Mouse (Mus musculus) T-helper 17 cell (primary cell): ENCODE results near the gene Ndufs5.

Experiments used
- in situ Hi-C, 2 experiments: fragments of 300-600 bp; cut with MboI, MseI; formaldehyde crosslinking; loops; 1 replicate in 1 of 2; 2 replicates in 1 of 2; pipeline ENCODE4 v1.15.1; 2025; ENCODE audit warnings: high pct_unique_total_duplicates in 2 of 2

The Ndufs5 gene

GRCm38 (mm10) chr4:123690311-123690710 is 27.7 kb downstream of the Ndufs5 start:
- in situ Hi-C loops = no loop called here

DNA sequence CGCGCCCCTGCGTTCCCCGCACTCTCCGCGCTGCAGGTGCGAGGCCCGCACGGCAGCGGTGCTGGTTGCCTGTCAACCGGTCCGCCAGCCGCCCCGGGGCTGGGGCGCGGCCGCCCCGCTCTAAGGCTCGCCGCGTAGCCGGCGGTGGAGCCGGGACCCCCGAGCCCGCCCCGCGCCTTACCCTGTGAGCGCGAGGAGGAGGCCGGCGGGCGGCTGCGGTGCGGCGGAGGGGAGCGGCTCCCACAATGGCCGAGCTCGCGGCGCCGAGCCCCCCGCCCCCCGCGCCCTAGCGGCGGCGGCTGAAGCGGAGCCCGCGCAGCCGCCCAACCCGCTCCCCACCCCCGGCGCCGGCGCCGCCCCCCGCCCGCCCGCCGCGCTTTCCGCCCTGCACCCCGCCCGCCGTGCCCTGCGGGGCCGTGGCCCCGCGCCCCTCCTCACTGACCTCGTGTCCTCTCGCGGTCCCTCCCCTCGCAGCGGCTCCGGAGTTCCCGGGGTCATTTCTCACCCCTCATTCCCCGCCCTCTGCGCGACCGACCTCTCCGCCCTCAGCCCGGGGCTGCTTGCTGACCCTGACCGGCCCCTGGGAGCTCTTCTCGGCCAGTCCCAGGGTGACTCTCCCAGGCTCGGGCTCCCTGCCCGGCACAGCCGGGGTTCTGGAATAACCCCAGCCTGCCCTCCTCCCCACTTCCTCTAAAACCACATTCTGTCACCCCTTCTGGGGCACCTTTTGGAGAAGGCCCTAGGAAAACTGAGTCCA is 30.8 kb downstream of the Ndufs5 start:
- in situ Hi-C loops = no loop called here

- in situ Hi-C loops = no loop called here
Measured at GRCm38 (mm10) chr4:123686368-123687024, 31.5 kb downstream of the Ndufs5 start.

GRCm38 (mm10) chr4:123685506-123686242 is 32.3 kb downstream of the Ndufs5 start:
- in situ Hi-C loops = no loop called here

DNA sequence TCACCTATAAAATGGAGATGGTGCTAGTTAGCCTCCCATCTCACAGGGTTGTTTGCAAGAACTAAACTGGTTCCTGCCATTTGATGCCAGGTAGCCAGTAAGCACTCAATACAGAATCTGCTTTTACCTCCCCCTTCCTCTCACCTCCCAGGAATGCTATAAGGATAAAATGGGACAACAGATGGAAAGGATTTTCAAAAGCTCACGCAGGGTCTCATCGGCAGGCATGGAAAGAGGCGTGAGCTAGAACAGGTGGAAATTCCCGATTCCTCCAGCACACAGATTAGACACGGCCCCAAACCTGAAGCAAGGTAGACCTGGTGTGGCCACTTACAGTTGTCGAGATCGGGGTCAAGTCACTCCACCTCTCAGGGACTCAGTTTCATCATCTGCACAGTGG is 33.0 kb downstream of the Ndufs5 start:
- in situ Hi-C loops = no loop called here

- in situ Hi-C loops = no loop called here
Measured at GRCm38 (mm10) chr4:123684260-123684659, 33.7 kb downstream of the Ndufs5 start, which contains the start of gene Macf1. Gene Macf1, minus strand, starts transcription at chr4:123684360.

GRCm38 (mm10) chr4:123682291-123682690 is 35.7 kb downstream of the Ndufs5 start:
- in situ Hi-C loops = no loop called here

GRCm38 (mm10) chr4:123680962-123681361 is 37.0 kb downstream of the Ndufs5 start:
- in situ Hi-C loops = no loop called here

DNA sequence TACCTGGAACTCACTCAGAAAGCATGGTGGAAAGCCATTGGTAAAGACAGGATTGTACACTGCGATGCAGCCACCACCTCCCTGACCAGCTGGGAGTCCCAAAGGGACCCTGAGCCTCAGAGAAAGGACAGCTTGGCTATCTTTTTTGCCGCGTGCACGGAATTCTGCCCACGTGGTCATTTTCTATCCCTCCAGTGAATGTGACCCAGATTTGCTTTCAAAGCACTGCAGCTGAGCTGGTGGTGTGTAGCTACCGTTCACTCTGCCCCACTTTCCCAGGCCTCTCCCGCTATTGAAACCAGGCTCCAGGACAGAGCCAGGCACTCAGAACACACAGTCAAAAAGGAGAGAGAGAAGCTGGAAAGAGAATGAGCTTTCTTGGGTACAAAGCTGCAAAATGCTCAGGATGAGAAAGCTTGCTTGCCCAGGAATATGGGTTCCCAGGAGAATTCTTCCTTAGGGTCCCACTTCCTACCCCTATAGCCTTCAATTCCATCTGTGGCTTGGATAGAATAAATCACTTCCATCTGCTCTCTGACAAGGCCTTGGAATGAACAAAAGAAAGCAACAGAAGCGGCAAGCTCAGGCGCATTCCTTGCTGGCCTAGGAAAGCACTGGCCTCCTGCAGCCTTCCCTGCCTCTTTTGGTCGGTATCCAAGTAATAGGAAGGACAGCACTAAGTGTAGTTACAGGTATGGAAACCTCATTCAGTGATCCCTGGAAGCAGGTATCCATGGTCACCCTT is 40.8 kb downstream of the Ndufs5 start:
- in situ Hi-C loops = loop anchor here in 1 of 2 experiments (10.0 kb wide), 1 partner anchor 142 kb away; no protein-coding TSS in a partner anchor

GRCm38 (mm10) chr4:123670598-123670997 is 47.4 kb downstream of the Ndufs5 start:
- in situ Hi-C loops = loop anchor here in 1 of 2 experiments (10.0 kb wide), 1 partner anchor 136 kb away; no protein-coding TSS in a partner anchor

GRCm38 (mm10) chr4:123669696-123670095 is 48.3 kb downstream of the Ndufs5 start:
- in situ Hi-C loops = loop anchor here in 1 of 2 experiments (10.0 kb wide), 1 partner anchor 135 kb away; no protein-coding TSS in a partner anchor

DNA sequence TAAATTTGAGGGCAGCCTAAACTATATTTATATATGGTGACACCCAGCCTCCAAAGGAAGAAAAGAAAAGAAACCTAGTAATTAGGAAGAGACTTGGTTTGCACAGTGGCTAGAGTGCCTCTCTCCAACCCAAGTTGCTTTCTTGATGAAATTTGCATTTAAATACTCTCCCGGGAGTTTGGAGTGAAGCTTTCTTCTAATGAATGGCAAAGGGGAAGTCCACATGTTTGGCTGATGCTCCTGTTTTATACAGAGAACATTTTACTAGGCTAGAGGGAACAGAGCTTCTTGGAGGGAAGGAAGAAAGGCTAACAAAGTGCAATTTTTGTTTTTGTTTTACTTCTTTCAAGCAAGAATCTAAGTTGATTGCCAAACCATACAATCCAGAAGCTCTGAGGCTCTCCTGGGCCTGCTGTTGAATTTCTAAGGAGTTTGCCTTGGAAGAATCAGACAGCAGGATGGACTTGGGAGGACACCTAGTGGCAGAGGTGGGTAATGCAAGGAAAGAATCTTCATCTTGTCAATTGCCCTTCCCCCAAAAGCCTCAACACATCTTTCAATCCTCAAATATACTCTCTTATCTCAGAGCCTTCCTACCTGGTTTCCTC is 50.6 kb downstream of the Ndufs5 start:
- in situ Hi-C loops = no loop called here

- in situ Hi-C loops = no loop called here
Measured at GRCm38 (mm10) chr4:123666517-123666916, 51.5 kb downstream of the Ndufs5 start.

GRCm38 (mm10) chr4:123665681-123666278 is 52.2 kb downstream of the Ndufs5 start:
- in situ Hi-C loops = no loop called here

DNA sequence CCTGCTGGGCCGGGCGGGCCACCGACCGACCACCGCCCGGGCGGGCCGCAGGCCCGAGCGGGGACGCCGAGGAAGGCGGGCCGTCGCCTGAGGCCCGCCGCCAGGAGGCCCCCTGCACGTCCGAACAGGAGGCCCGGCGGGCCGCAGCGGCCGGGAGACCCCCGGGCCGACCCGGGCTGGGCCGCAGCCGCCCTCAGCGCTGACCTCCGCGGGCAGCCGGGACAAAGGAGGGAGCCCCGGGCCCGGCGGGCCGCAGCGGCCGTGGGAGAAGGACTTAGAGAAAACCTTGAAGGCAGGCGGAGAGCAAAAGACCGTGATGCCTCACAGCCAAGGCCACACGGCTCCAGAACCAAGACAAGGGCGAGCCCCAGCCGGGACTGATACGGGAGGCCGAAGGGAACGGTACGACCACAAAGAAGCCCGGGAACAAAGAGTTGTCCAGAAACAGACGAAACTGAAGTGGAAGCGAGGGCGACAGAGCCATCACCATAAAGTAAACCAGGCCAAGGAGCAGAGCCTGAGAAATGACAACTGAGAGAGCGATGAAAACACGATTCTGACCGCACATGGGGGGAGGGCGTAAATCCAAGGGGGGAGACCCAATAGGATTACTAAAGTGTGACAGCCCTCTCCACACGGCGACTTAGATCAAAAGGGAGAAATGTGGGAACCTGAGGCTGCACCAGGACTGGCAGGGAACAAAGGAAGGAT is 52.9 kb downstream of the Ndufs5 start:
- in situ Hi-C loops = no loop called here

DNA sequence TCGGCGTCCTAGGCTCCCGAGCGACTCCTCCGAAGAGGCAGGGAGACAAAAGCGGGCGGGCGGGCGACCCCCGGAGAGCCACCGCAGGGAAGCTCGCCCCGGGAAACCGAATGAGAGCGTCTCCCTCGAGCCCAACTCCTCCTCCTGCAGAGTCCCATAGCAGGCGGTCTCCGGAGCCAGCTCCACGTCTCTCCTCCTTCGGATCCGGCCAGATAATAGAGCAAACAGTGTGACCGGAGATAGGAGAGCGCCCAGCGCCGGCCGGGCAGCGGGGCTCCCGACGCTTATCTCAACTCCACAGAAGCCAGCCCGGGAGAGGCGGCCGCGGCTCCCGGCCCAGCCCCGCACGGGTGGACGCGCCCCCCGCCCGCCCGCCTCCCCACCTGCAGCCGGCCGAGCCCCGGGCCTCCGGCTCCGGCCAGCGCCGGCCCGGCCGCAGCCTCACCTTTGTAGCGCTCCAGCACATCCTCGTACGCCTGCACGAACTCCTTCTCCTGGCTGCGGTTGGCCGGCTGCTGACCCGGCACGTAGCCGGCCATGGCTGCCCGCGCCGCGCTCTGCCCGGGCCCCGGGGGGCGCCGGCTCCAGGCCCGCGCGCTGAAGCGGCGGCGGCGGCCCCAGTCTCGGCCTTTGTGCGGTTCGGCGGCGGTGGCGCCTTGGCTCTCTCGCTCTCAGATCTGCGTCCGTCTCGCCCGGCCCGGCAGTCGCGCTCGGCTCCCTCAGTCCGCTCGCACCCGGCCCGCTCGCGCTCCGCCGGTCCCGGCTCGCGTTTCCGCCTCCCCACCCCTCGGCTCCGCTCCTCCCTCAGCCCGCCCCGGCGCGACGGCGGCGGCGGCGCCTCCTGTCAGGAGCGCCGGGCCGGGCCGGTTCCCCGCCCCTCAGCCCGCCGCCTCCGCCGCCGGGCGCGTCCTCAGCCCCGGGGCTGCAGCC is 53.7 kb downstream of the Ndufs5 start:
- in situ Hi-C loops = no loop called here

GRCm38 (mm10) chr4:123663688-123663965 is 54.4 kb downstream of the Ndufs5 start:
- in situ Hi-C loops = no loop called here

DNA sequence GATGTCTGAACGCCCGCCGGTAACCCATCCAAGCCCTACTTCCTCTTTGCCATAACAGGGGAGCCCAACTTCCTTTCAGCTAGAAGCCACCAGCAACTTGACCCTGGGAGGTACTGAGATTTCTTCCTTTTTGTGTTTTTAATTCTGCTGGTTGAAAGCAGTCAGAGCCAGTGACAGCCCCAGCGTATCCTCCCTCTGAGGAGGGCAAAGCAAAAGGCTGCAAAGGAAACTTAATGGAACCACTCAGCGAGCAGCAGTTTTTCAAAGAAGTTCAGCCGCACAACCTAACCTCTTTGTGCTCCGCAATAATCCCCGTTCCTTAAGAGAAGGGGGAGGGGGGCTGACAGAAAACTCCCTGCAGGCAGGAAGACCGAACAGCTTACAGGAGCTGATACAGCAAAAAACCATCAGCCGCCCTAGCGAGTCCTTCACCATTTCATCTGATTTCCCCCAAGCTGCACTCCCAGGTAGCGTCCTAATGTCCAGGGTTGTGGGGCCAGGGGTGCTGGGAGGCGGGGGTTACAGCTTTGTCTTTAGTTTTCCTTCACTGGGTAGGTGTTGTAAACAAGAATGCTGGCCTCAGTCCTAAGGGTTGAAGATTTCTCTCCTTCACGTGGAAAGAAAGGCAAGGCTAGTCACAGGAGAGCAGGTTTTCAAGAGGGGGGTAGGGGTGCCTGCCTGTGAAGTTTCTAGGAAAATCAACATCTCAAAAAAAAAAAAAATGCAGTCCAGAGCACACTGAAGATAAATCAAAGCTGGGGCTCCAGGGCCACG is 54.9 kb downstream of the Ndufs5 start:
- in situ Hi-C loops = no loop called here
